16 mouse cellular contexts compared by ENCODE assay signal in the genomic region with DNA sequence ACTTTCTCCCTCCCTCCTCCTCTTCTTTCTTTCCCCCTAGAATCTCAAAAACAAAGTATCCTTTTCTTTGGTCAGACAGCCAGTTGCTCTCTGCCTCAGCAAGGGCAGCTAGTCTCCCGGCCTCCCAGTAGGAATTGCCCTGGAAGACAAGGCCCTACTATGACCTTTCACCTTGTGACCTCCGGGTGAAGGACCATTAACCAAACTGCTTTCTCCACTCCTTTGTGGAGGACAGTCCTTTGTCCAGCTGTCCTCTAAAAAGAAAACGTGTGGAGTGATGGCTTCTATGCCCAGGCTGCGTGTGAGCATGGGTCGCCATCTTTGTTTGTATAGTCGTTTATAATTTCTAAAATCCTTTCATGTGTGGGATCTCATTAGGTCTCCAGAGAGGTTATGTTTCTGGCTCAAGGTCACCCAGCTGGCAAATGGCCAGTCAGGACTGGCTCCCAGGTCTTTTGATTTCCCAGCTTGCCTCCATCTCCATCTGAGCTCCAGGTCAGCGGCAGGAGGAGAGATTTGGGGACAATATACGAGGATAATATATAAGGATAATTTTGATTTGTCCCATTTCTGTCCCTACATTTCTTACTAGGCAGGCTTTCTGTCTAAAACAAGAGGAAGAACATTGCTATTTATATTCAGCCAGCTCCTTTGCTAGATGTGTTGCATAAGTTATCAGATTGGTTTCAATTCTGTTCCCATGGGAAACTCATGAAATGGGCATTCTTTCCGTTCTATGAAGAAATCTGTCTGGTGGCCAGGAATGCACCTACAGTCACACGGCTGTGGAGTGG.
DNase-seq lines count a peak whose midpoint lies in the region; ATAC-seq lines count a peak whose summit lies in the region.
"Had no signal": no experiment of that assay in that cellular context is flagged by ENCODE, and none has a peak within 500 bp of the region (broad histone marks: within the 10 kb centered on the region; RNA-seq: fewer than 3 reads in every experiment).

No protein-coding gene starts in this region.

- no peak for ATAC-seq in hindbrain, embryonic 13.5 days (ENCODE audit: low FRiP score)
- ATAC-seq in neural tube, embryonic 15.5 days (ENCODE audit: low FRiP score): no peak
- ATAC-seq in neural tube, embryonic 11.5 days (ENCODE audit: insufficient read depth, low FRiP score, low TSS enrichment): no peak
- ATAC-seq in erythroblast, adult 5-6 weeks (replicated peaks; ENCODE audit: low FRiP score, poor library complexity, severe bottlenecking): no peak
- ATAC-seq: CD4-positive, CD25-positive, alpha-beta regulatory T cell, adult 4 months; forebrain, postnatal 0 days; intestine, embryonic 16.5 days had no signal

- H3K4me3 ChIP-seq in hindbrain, embryonic 10.5 days: no peak overlapping the region
- no peak overlapping the region for H3K4me3 ChIP-seq in hindbrain, embryonic 13.5 days
- no peak overlapping the region for H3K4me3 ChIP-seq in neural tube, embryonic 15.5 days (replicated peaks)
- no peak overlapping the region for H3K4me3 ChIP-seq in neural tube, embryonic 11.5 days (ENCODE audit: low read depth, low read length)
- H3K4me3 ChIP-seq: liver, embryonic 13.5 days had no signal

- peaks cover 3% of the 10 kb centered on the region; the same call in 1 of the 2 replicates for H3K36me3 ChIP-seq in hindbrain, embryonic 10.5 days
- H3K36me3 ChIP-seq in hindbrain, embryonic 13.5 days: no peaks in the 10 kb centered on the region
- no peaks in the 10 kb centered on the region; the same call in 1 of the 2 replicates for H3K36me3 ChIP-seq in neural tube, embryonic 15.5 days
- H3K36me3 ChIP-seq in neural tube, embryonic 11.5 days (ENCODE audit: control insufficient read depth, insufficient read depth, low read length): no peaks in the 10 kb centered on the region
- H3K36me3 ChIP-seq: liver, embryonic 13.5 days had no signal

- peaks cover 15% of the 10 kb centered on the region for H3K9me3 ChIP-seq in hindbrain, embryonic 10.5 days
- H3K9me3 ChIP-seq in hindbrain, embryonic 13.5 days: peaks cover 8% of the 10 kb centered on the region
- H3K9me3 ChIP-seq in neural tube, embryonic 15.5 days (replicated peaks): 0 out of 2 replicates have a peak, but pooled peaks cover 3% of the 10 kb centered on the region
- no peaks in the 10 kb centered on the region for H3K9me3 ChIP-seq in neural tube, embryonic 11.5 days (ENCODE audit: control insufficient read depth, low read length)

- H3K4me1 ChIP-seq in hindbrain, embryonic 10.5 days (replicated peaks): peaks cover 24% of the 10 kb centered on the region
- no peaks in the 10 kb centered on the region for H3K4me1 ChIP-seq in hindbrain, embryonic 13.5 days (replicated peaks)
- H3K4me1 ChIP-seq in neural tube, embryonic 15.5 days: no peaks in the 10 kb centered on the region
- H3K4me1 ChIP-seq in neural tube, embryonic 11.5 days (ENCODE audit: control insufficient read depth, insufficient read depth, low read length): no peaks in the 10 kb centered on the region
- H3K4me1 ChIP-seq: liver, embryonic 13.5 days had no signal

- H3K9ac ChIP-seq in hindbrain, embryonic 13.5 days: no peak overlapping the region
- H3K9ac ChIP-seq in neural tube, embryonic 15.5 days (replicated peaks): no peak overlapping the region
- H3K9ac ChIP-seq in neural tube, embryonic 11.5 days (ENCODE audit: low read length): no peak overlapping the region
- H3K9ac ChIP-seq: forebrain, postnatal 0 days; liver, embryonic 13.5 days had no signal

- peak; percentile 89 for DNase-seq in hindbrain, embryonic 10.5 days (ENCODE audit: low spot score)
- peak; percentile 71 for DNase-seq in neural tube, embryonic 10.5 days (ENCODE audit: extremely low spot score, low spot score)
- peak; percentile 89 for DNase-seq in embryo, embryonic 10.5 days (ENCODE audit: low spot score)
- peak; percentile 27 for DNase-seq in neural tube, embryonic 11.5 days (ENCODE audit: low spot score)
- no peak for DNase-seq in Muller cell, postnatal 12 days (ENCODE audit: inconsistent ontology term)
- DNase-seq: cerebellum, adult 2 months; forebrain, postnatal 0 days; heart, postnatal 14 days; liver, embryonic 13.5 days; thymus, postnatal 25 days had no signal

- WGBS in hindbrain, embryonic 10.5 days: 23% methylated on average over 10 of the region's 10 CpGs
- 17% methylated on average over 10 of the region's 10 CpGs for WGBS in hindbrain, embryonic 13.5 days
- 26% methylated on average over 10 of the region's 10 CpGs for WGBS in neural tube, embryonic 15.5 days
- WGBS in neural tube, embryonic 11.5 days: 23% methylated on average over 10 of the region's 10 CpGs

- H3K4me2 ChIP-seq in hindbrain, embryonic 13.5 days: no peak overlapping the region
- H3K4me2 ChIP-seq in neural tube, embryonic 15.5 days: no peak overlapping the region
- no peak overlapping the region for H3K4me2 ChIP-seq in neural tube, embryonic 11.5 days (ENCODE audit: low read depth)
- H3K4me2 ChIP-seq: liver, embryonic 13.5 days had no signal

- peak overlapping the region; percentile 62; the same call in 1 of the 2 replicates for H3K27ac ChIP-seq in hindbrain, embryonic 10.5 days
- no peak overlapping the region for H3K27ac ChIP-seq in hindbrain, embryonic 13.5 days
- no peak overlapping the region for H3K27ac ChIP-seq in neural tube, embryonic 15.5 days (replicated peaks)
- H3K27ac ChIP-seq in neural tube, embryonic 11.5 days (ENCODE audit: low read depth, low read length): no peak overlapping the region
- H3K27ac ChIP-seq: liver, embryonic 13.5 days; macrophage had no signal

- peaks cover 56% of the 10 kb centered on the region for H3K27me3 ChIP-seq in hindbrain, embryonic 10.5 days (ENCODE audit: insufficient read depth, poor library complexity, severe bottlenecking)
- H3K27me3 ChIP-seq in hindbrain, embryonic 13.5 days: no peaks in the 10 kb centered on the region
- H3K27me3 ChIP-seq in neural tube, embryonic 15.5 days (replicated peaks): no peaks in the 10 kb centered on the region
- H3K27me3 ChIP-seq in neural tube, embryonic 11.5 days (ENCODE audit: control insufficient read depth, insufficient read depth, low read length): no peaks in the 10 kb centered on the region
- H3K27me3 ChIP-seq: liver, embryonic 13.5 days had no signal
